Mouse (Mus musculus): Measurements from ENCODE around the gene Btbd9.

- TF ChIP-seq ZNF384 (IDR thresholded peaks at IDR 0.05; ENCODE audit: low read depth, low read length): no peak
- TF ChIP-seq MAFK (IDR thresholded peaks at IDR 0.05; ENCODE audit: insufficient read depth, low read depth, low read length): no peak
- TF ChIP-seq ZC3H11A (IDR thresholded peaks at IDR 0.05; ENCODE audit: borderline replicate concordance, low read depth, low read length): no peak
- no peak for TF ChIP-seq HCFC1 (IDR thresholded peaks at IDR 0.05; ENCODE audit: borderline replicate concordance, insufficient read depth, low read length)
- TF ChIP-seq CHD2 (IDR thresholded peaks at IDR 0.05; ENCODE audit: low read depth, low read length): no peak
These were observed 231.3 kb downstream of the Btbd9 start for GRCm38 (mm10) chr17:30345008-30345407.
